Mouse (Mus musculus): ENCODE data around the gene Dnah12. TPM values are rescaled to one million over a fixed set of nuclear protein-coding genes. Genes with fewer than 3 reads are reported as not detected.

Dnah12 gene
- polyA plus RNA-seq, 2 experiments = 0.01 to 0.03 TPM

GRCm38 (mm10) chr14:26724898-26725297 is 31.8 kb downstream of the Dnah12 start:
- ATAC-seq (ENCODE audit: insufficient read depth) (no peak), DNase-seq (ENCODE audit: low read depth in 3 of 3, low spot score in 3 of 3) (no peak)
- H3K9me3 ChIP-seq (ENCODE audit: control insufficient read depth, low read length) = no peaks in the 10 kb centered on the region
- H3K4me2 ChIP-seq (ENCODE audit: low read depth) = no peak overlapping the region
- 76% methylated on average over 3 of the region's 3 CpGs for WGBS (ENCODE audit: insufficient replicate concordance)
- H3K9ac ChIP-seq (replicated peaks) = no peak overlapping the region
- H3K27ac ChIP-seq = no peak overlapping the region
- no peak overlapping the region for H3K4me3 ChIP-seq (ENCODE audit: insufficient read depth in 1 of 2, low read depth in 2 of 2, low read length in 2 of 2)
- H3K36me3 ChIP-seq (replicated peaks; ENCODE audit: control insufficient read depth, insufficient read depth, low read depth) = no peaks in the 10 kb centered on the region
- TF ChIP-seq EP300 (IDR thresholded peaks at IDR 0.05; ENCODE audit: low read depth) (no peak), CTCF (IDR thresholded peaks at IDR 0.05; ENCODE audit: low read depth) (no peak)
- H3K4me1 ChIP-seq (replicated peaks; ENCODE audit: control insufficient read depth in 2 of 2, insufficient read depth in 2 of 2, low read length in 1 of 2) = no peaks in the 10 kb centered on the region
- H3K27me3 ChIP-seq (ENCODE audit: control insufficient read depth, insufficient read depth, low read length) = no peaks in the 10 kb centered on the region

- Histone ChIP-seq H3K36me3 (replicated peaks; ENCODE audit: control insufficient read depth, insufficient read depth, low read depth) (no peaks in the 10 kb centered on the region), H3K9ac (replicated peaks) (no peak overlapping the region), H3K27ac (no peak overlapping the region), H3K27me3 (ENCODE audit: control insufficient read depth, insufficient read depth, low read length) (no peaks in the 10 kb centered on the region), H3K4me1 (replicated peaks; ENCODE audit: control insufficient read depth in 2 of 2, insufficient read depth in 2 of 2, low read length in 1 of 2) (no peaks in the 10 kb centered on the region), H3K4me2 (ENCODE audit: low read depth) (no peak overlapping the region), H3K4me3 (ENCODE audit: insufficient read depth in 1 of 2, low read depth in 2 of 2, low read length in 2 of 2) (no peak overlapping the region), H3K9me3 (ENCODE audit: control insufficient read depth, low read length) (no peaks in the 10 kb centered on the region)
- no peak for DNase-seq (ENCODE audit: low read depth in 3 of 3, low spot score in 3 of 3)
- WGBS (ENCODE audit: insufficient replicate concordance) = 10% methylated on average over 8 of the region's 8 CpGs
- TF ChIP-seq CTCF (IDR thresholded peaks at IDR 0.05; ENCODE audit: low read depth) = no peak
- no peak for TF ChIP-seq EP300 (IDR thresholded peaks at IDR 0.05; ENCODE audit: low read depth)
- ATAC-seq (ENCODE audit: insufficient read depth) = no peak
Observed at GRCm38 (mm10) chr14:26758566-26758965, 65.5 kb downstream of the Dnah12 start.

- Histone ChIP-seq H3K4me1 (replicated peaks; ENCODE audit: control insufficient read depth in 2 of 2, insufficient read depth in 2 of 2, low read length in 1 of 2) (no peaks in the 10 kb centered on the region), H3K36me3 (replicated peaks; ENCODE audit: control insufficient read depth, insufficient read depth, low read depth) (no peaks in the 10 kb centered on the region), H3K9ac (replicated peaks) (no peak overlapping the region), H3K9me3 (ENCODE audit: control insufficient read depth, low read length) (no peaks in the 10 kb centered on the region), H3K4me2 (ENCODE audit: low read depth) (no peak overlapping the region), H3K4me3 (ENCODE audit: insufficient read depth in 1 of 2, low read depth in 2 of 2, low read length in 2 of 2) (no peak overlapping the region), H3K27me3 (ENCODE audit: control insufficient read depth, insufficient read depth, low read length) (no peaks in the 10 kb centered on the region), H3K27ac (no peak overlapping the region)
- TF ChIP-seq EP300 (IDR thresholded peaks at IDR 0.05; ENCODE audit: low read depth) = no peak
- no peak for TF ChIP-seq CTCF (IDR thresholded peaks at IDR 0.05; ENCODE audit: low read depth)
- no peak for DNase-seq (ENCODE audit: low read depth in 3 of 3, low spot score in 3 of 3)
- 16% methylated on average over 6 of the region's 6 CpGs for WGBS (ENCODE audit: insufficient replicate concordance)
- ATAC-seq (ENCODE audit: insufficient read depth) = no peak
Observed at GRCm38 (mm10) chr14:26764827-26765226, 71.8 kb downstream of the Dnah12 start.

- H3K4me1 ChIP-seq (replicated peaks; ENCODE audit: control insufficient read depth in 2 of 2, insufficient read depth in 2 of 2, low read length in 1 of 2) = no peaks in the 10 kb centered on the region
- 30% methylated on average over 4 of the region's 4 CpGs for WGBS (ENCODE audit: insufficient replicate concordance)
- DNase-seq (ENCODE audit: low read depth in 3 of 3, low spot score in 3 of 3) (no peak), ATAC-seq (ENCODE audit: insufficient read depth) (no peak)
- no peaks in the 10 kb centered on the region for H3K9me3 ChIP-seq (ENCODE audit: control insufficient read depth, low read length)
- H3K4me3 ChIP-seq (ENCODE audit: insufficient read depth in 1 of 2, low read depth in 2 of 2, low read length in 2 of 2) = no peak overlapping the region
- no peaks in the 10 kb centered on the region for H3K27me3 ChIP-seq (ENCODE audit: control insufficient read depth, insufficient read depth, low read length)
- TF ChIP-seq EP300 (IDR thresholded peaks at IDR 0.05; ENCODE audit: low read depth) (no peak), CTCF (IDR thresholded peaks at IDR 0.05; ENCODE audit: low read depth) (no peak)
- no peak overlapping the region for H3K27ac ChIP-seq
- no peak overlapping the region for H3K9ac ChIP-seq (replicated peaks)
- H3K4me2 ChIP-seq (ENCODE audit: low read depth) = no peak overlapping the region
- H3K36me3 ChIP-seq (replicated peaks; ENCODE audit: control insufficient read depth, insufficient read depth, low read depth) = no peaks in the 10 kb centered on the region
Observed at GRCm38 (mm10) chr14:26768195-26768594, 75.1 kb downstream of the Dnah12 start.

GRCm38 (mm10) chr14:26773536-26773935 is 80.5 kb downstream of the Dnah12 start:
- Histone ChIP-seq H3K9ac (replicated peaks) (no peak overlapping the region), H3K4me2 (ENCODE audit: low read depth) (no peak overlapping the region), H3K27me3 (ENCODE audit: control insufficient read depth, insufficient read depth, low read length) (no peaks in the 10 kb centered on the region), H3K36me3 (replicated peaks; ENCODE audit: control insufficient read depth, insufficient read depth, low read depth) (no peaks in the 10 kb centered on the region), H3K27ac (no peak overlapping the region), H3K4me3 (ENCODE audit: insufficient read depth in 1 of 2, low read depth in 2 of 2, low read length in 2 of 2) (no peak overlapping the region), H3K4me1 (replicated peaks; ENCODE audit: control insufficient read depth in 2 of 2, insufficient read depth in 2 of 2, low read length in 1 of 2) (no peaks in the 10 kb centered on the region), H3K9me3 (ENCODE audit: control insufficient read depth, low read length) (no peaks in the 10 kb centered on the region)
- 60% methylated on average over 4 of the region's 4 CpGs for WGBS (ENCODE audit: insufficient replicate concordance)
- ATAC-seq (ENCODE audit: insufficient read depth) (no peak), DNase-seq (ENCODE audit: low read depth in 3 of 3, low spot score in 3 of 3) (no peak)
- TF ChIP-seq EP300 (IDR thresholded peaks at IDR 0.05; ENCODE audit: low read depth) (no peak), CTCF (IDR thresholded peaks at IDR 0.05; ENCODE audit: low read depth) (no peak)
